Mouse (Mus musculus): ENCODE measurements around the gene Zfp638. TPM values are rescaled to one million over a fixed set of nuclear protein-coding genes. Genes with fewer than 3 reads are reported as not detected.
"Not testable (repeated sequence)": the region's sequence is repeated elsewhere in the genome, so short reads cannot be mapped to it uniquely, and the experiment has no call there.

The Zfp638 gene
- 51.1 and 52.3 TPM in 2 replicates for polyA plus RNA-seq (2014; fragmentation: Nextera tagmentation; extraction: Ambion mirVana)

- ATAC-seq (ENCODE audit: insufficient number of reproducible peaks, insufficient read depth, low FRiP score, low read depth), result peak; percentile 95
- under 1% methylated on average over 49 of the region's 50 CpGs for WGBS
Measured at GRCm38 (mm10) chr6:83866954-83867597, at the start of gene Zfp638. Zfp638 (plus strand) TSS chr6:83867109.

GRCm38 (mm10) chr6:83818996-83819395 lies 47.9 kb upstream of the Zfp638 start:
- no peak for ATAC-seq (ENCODE audit: insufficient number of reproducible peaks, insufficient read depth, low FRiP score, low read depth)
- 75% methylated on average over 1 of the region's 1 CpGs for WGBS
- Histone ChIP-seq H3K9me3 (ENCODE audit: control insufficient read depth, low read length) (no peaks in the 10 kb centered on the region; the same call in 1 of the 2 replicates), H3K4me1 (ENCODE audit: control insufficient read depth in 2 of 2, insufficient read depth in 2 of 2, low read length in 2 of 2) (0 out of 4 replicates have a peak, but pooled peaks cover 0 to 3% of the 10 kb centered on the region in 2 experiments), H3K9ac (ENCODE audit: low read length) (no peak overlapping the region), H3K4me2 (ENCODE audit: low read length) (no peak overlapping the region), H3K27ac (replicated peaks in 1 of 2; ENCODE audit: control insufficient read depth in 1 of 2, insufficient read depth in 1 of 2, low read depth in 2 of 2, low read length in 2 of 2) (no peak overlapping the region), H3K36me3 (ENCODE audit: control insufficient read depth, insufficient read depth, low read length) (peaks cover 9% of the 10 kb centered on the region), H3K4me3 (ENCODE audit: control insufficient read depth in 1 of 2, insufficient read depth in 1 of 2, low read depth in 1 of 2, low read length in 2 of 2) (no peak overlapping the region), H3K27me3 (ENCODE audit: control insufficient read depth, insufficient read depth, low read length) (no peaks in the 10 kb centered on the region)

More at GRCm38 (mm10) chr6:83866954-83867597, at the start of gene Zfp638:
- peak within 1 kb of the TSS; percentile 67 to 71 for H3K4me3 ChIP-seq (ENCODE audit: control insufficient read depth in 1 of 2, insufficient read depth in 1 of 2, low read depth in 1 of 2, low read length in 2 of 2)
- H3K9me3 ChIP-seq (ENCODE audit: control insufficient read depth, low read length), result no peaks in the 10 kb centered on the region
- peak within 1 kb of the TSS; percentile 79 for H3K9ac ChIP-seq (ENCODE audit: low read length)
- H3K27me3 ChIP-seq (ENCODE audit: control insufficient read depth, insufficient read depth, low read length), result no peaks in the 10 kb centered on the region
- peaks cover 3 to 6% of the 10 kb centered on the region in 2 experiments; a peak in 3 of 4 replicates for H3K4me1 ChIP-seq (ENCODE audit: control insufficient read depth in 2 of 2, insufficient read depth in 2 of 2, low read length in 2 of 2)
- no peaks in the 10 kb centered on the region for H3K36me3 ChIP-seq (ENCODE audit: control insufficient read depth, insufficient read depth, low read length)
- peak within 1 kb of the TSS; percentile 95 for H3K4me2 ChIP-seq (ENCODE audit: low read length)
- peak within 1 kb of the TSS; percentile 75 to 91 for H3K27ac ChIP-seq (replicated peaks in 1 of 2; ENCODE audit: control insufficient read depth in 1 of 2, insufficient read depth in 1 of 2, low read depth in 2 of 2, low read length in 2 of 2)

GRCm38 (mm10) chr6:83820727-83821515 lies 46.0 kb upstream of the Zfp638 start:
- 0 out of 2 replicates have a peak, but pooled peaks cover under 1% of the 10 kb centered on the region for H3K36me3 ChIP-seq (ENCODE audit: control insufficient read depth, insufficient read depth, low read length)
- no peaks in the 10 kb centered on the region; the same call in 1 of the 2 replicates for H3K9me3 ChIP-seq (ENCODE audit: control insufficient read depth, low read length)
- H3K4me2 ChIP-seq (ENCODE audit: low read length), result no peak overlapping the region
- no peaks in the 10 kb centered on the region for H3K27me3 ChIP-seq (ENCODE audit: control insufficient read depth, insufficient read depth, low read length)
- H3K4me1 ChIP-seq (ENCODE audit: control insufficient read depth in 2 of 2, insufficient read depth in 2 of 2, low read length in 2 of 2), result 0 out of 4 replicates have a peak, but pooled peaks cover 0 to 3% of the 10 kb centered on the region in 2 experiments
- no peak for ATAC-seq (ENCODE audit: insufficient number of reproducible peaks, insufficient read depth, low FRiP score, low read depth)
- H3K27ac ChIP-seq (replicated peaks in 1 of 2; ENCODE audit: control insufficient read depth in 1 of 2, insufficient read depth in 1 of 2, low read depth in 2 of 2, low read length in 2 of 2), result no peak overlapping the region
- no peak overlapping the region for H3K9ac ChIP-seq (ENCODE audit: low read length)
- no peak overlapping the region for H3K4me3 ChIP-seq (ENCODE audit: control insufficient read depth in 1 of 2, insufficient read depth in 1 of 2, low read depth in 1 of 2, low read length in 2 of 2)
- 74% methylated on average over 2 of the region's 2 CpGs for WGBS

- Histone ChIP-seq H3K4me2 (ENCODE audit: low read length) (no peak overlapping the region), H3K4me3 (ENCODE audit: control insufficient read depth in 1 of 2, insufficient read depth in 1 of 2, low read depth in 1 of 2, low read length in 2 of 2) (no peak overlapping the region), H3K9me3 (ENCODE audit: control insufficient read depth, low read length) (no peaks in the 10 kb centered on the region; the same call in 1 of the 2 replicates), H3K27me3 (ENCODE audit: control insufficient read depth, insufficient read depth, low read length) (no peaks in the 10 kb centered on the region), H3K27ac (replicated peaks in 1 of 2; ENCODE audit: control insufficient read depth in 1 of 2, insufficient read depth in 1 of 2, low read depth in 2 of 2, low read length in 2 of 2) (no peak overlapping the region), H3K36me3 (ENCODE audit: control insufficient read depth, insufficient read depth, low read length) (0 out of 2 replicates have a peak, but pooled peaks cover 3% of the 10 kb centered on the region), H3K9ac (ENCODE audit: low read length) (no peak overlapping the region), H3K4me1 (ENCODE audit: control insufficient read depth in 2 of 2, insufficient read depth in 2 of 2, low read length in 2 of 2) (0 out of 4 replicates have a peak, but pooled peaks cover 0 to 3% of the 10 kb centered on the region in 2 experiments)
- ATAC-seq (ENCODE audit: insufficient number of reproducible peaks, insufficient read depth, low FRiP score, low read depth), result no peak
- WGBS, result 48% methylated on average over 2 of the region's 2 CpGs
Measured at GRCm38 (mm10) chr6:83821856-83822255, 45.1 kb upstream of the Zfp638 start.

GRCm38 (mm10) chr6:83830941-83831605 lies 35.8 kb upstream of the Zfp638 start:
- peak; percentile 76; the same call in 1 of the 2 replicates for ATAC-seq (ENCODE audit: insufficient number of reproducible peaks, insufficient read depth, low FRiP score, low read depth)
- Histone ChIP-seq H3K9me3 (ENCODE audit: control insufficient read depth, low read length) (no peaks in the 10 kb centered on the region), H3K36me3 (ENCODE audit: control insufficient read depth, insufficient read depth, low read length) (0 out of 2 replicates have a peak, but pooled peaks cover 1% of the 10 kb centered on the region), H3K9ac (ENCODE audit: low read length) (peak overlapping the region; percentile 83), H3K4me1 (ENCODE audit: control insufficient read depth in 2 of 2, insufficient read depth in 2 of 2, low read length in 2 of 2) (peaks cover 2 to 7% of the 10 kb centered on the region in 2 experiments; a peak in 3 of 4 replicates), H3K27ac (replicated peaks in 1 of 2; ENCODE audit: control insufficient read depth in 1 of 2, insufficient read depth in 1 of 2, low read depth in 2 of 2, low read length in 2 of 2) (peak overlapping the region; percentile 45 to 76), H3K27me3 (ENCODE audit: control insufficient read depth, insufficient read depth, low read length) (no peaks in the 10 kb centered on the region), H3K4me3 (ENCODE audit: control insufficient read depth in 1 of 2, insufficient read depth in 1 of 2, low read depth in 1 of 2, low read length in 2 of 2) (peak overlapping the region; percentile 62 to 72), H3K4me2 (ENCODE audit: low read length) (peak overlapping the region; percentile 95)
- WGBS, result 1% methylated on average over 35 of the region's 35 CpGs

- H3K9ac ChIP-seq (ENCODE audit: low read length), result peak within 1 kb of the TSS; percentile 83
- H3K27me3 ChIP-seq (ENCODE audit: control insufficient read depth, insufficient read depth, low read length), result no peaks in the 10 kb centered on the region
- peak within 1 kb of the TSS; percentile 54 to 76 for H3K27ac ChIP-seq (replicated peaks in 1 of 2; ENCODE audit: control insufficient read depth in 1 of 2, insufficient read depth in 1 of 2, low read depth in 2 of 2, low read length in 2 of 2)
- no peaks in the 10 kb centered on the region for H3K36me3 ChIP-seq (ENCODE audit: control insufficient read depth, insufficient read depth, low read length)
- peak within 1 kb of the TSS; percentile 62 to 72 for H3K4me3 ChIP-seq (ENCODE audit: control insufficient read depth in 1 of 2, insufficient read depth in 1 of 2, low read depth in 1 of 2, low read length in 2 of 2)
- no peaks in the 10 kb centered on the region for H3K9me3 ChIP-seq (ENCODE audit: control insufficient read depth, low read length)
- ATAC-seq (ENCODE audit: insufficient number of reproducible peaks, insufficient read depth, low FRiP score, low read depth), result peak; percentile 98
- under 1% methylated on average over 37 of the region's 37 CpGs for WGBS
- peak within 1 kb of the TSS; percentile 95 for H3K4me2 ChIP-seq (ENCODE audit: low read length)
- peaks cover 2 to 7% of the 10 kb centered on the region in 2 experiments; a peak in 3 of 4 replicates for H3K4me1 ChIP-seq (ENCODE audit: control insufficient read depth in 2 of 2, insufficient read depth in 2 of 2, low read length in 2 of 2)
Measured at GRCm38 (mm10) chr6:83831606-83832123, 35.2 kb upstream of the Zfp638 start, which contains the start of gene Paip2b. Paip2b (minus strand) TSS chr6:83831741.

GRCm38 (mm10) chr6:83832393-83832792 lies 34.5 kb upstream of the Zfp638 start:
- H3K36me3 ChIP-seq (ENCODE audit: control insufficient read depth, insufficient read depth, low read length); H3K9me3 ChIP-seq (ENCODE audit: control insufficient read depth, low read length); H3K27me3 ChIP-seq (ENCODE audit: control insufficient read depth, insufficient read depth, low read length); H3K4me1 ChIP-seq (ENCODE audit: control insufficient read depth in 2 of 2, insufficient read depth in 2 of 2, low read length in 2 of 2); ATAC-seq (ENCODE audit: insufficient number of reproducible peaks, insufficient read depth, low FRiP score, low read depth): not testable (repeated sequence)
- Histone ChIP-seq H3K4me2 (ENCODE audit: low read length) (peak overlapping the region; percentile 64), H3K9ac (ENCODE audit: low read length) (peak overlapping the region; percentile 47; the same call in 1 of the 2 replicates), H3K4me3 (ENCODE audit: control insufficient read depth in 1 of 2, insufficient read depth in 1 of 2, low read depth in 1 of 2, low read length in 2 of 2) (peak overlapping the region; percentile 17 to 62; a peak in 2 of 4 replicates), H3K27ac (replicated peaks in 1 of 2; ENCODE audit: control insufficient read depth in 1 of 2, insufficient read depth in 1 of 2, low read depth in 2 of 2, low read length in 2 of 2) (peak overlapping the region; percentile 39 to 54; a peak in 3 of 4 replicates)
- WGBS, result 70% methylated on average over 1 of the region's 1 CpGs

Measured in heart, embryonic 14.5 days (tissue).